Mouse (Mus musculus) hindbrain, embryonic 12.5 days (tissue): ENCODE data around the gene Mapk6. TPM values are rescaled to one million over a fixed set of nuclear protein-coding genes. Genes with fewer than 3 reads are reported as not detected.
"Not testable (repeated sequence)": the region's sequence is repeated elsewhere in the genome, so short reads cannot be mapped to it uniquely, and the experiment has no call there.

ENCODE experiments used
- ATAC-seq: fragments of 200-750 bp; cut with Nextera tagmentation; 2 replicates; pipeline ENCODE4 v1.8.0; 2017; ENCODE audit warnings: moderate TSS enrichment; ENCODE audit not compliant: low FRiP score
- H3K27ac ChIP-seq: fragments of 300-500 bp; sonication (generic); 2 replicates; pipeline ENCODE4 v1.5.1; 2016; ENCODE audit warnings: mild to moderate bottlenecking
- H3K27me3 ChIP-seq: fragments of 300-500 bp; sonication (generic); 2 replicates; pipeline ENCODE4 v1.6.1; 2016; ENCODE audit warnings: mild to moderate bottlenecking
- H3K36me3 ChIP-seq: fragments of 300-500 bp; sonication (generic); 2 replicates; pipeline ENCODE4 v1.6.1; 2016; ENCODE audit warnings: mild to moderate bottlenecking
- H3K4me1 ChIP-seq: fragments of 300-500 bp; sonication (generic); 2 replicates; pipeline ENCODE4 v1.6.1; 2016
- H3K4me2 ChIP-seq: fragments of 300-500 bp; sonication (generic); replicated peaks from 2 replicates; pipeline ENCODE4 v1.6.1; 2016; ENCODE audit warnings: mild to moderate bottlenecking
- H3K4me3 ChIP-seq: fragments of 300-500 bp; sonication (generic); 2 replicates; pipeline ENCODE4 v1.5.1; 2016; ENCODE audit warnings: mild to moderate bottlenecking
- H3K9ac ChIP-seq: fragments of 300-500 bp; sonication (generic); 2 replicates; pipeline ENCODE4 v1.6.1; 2016; ENCODE audit warnings: mild to moderate bottlenecking, moderate library complexity
- H3K9me3 ChIP-seq: fragments of 300-500 bp; sonication (generic); replicated peaks from 2 replicates; pipeline ENCODE4 v1.6.1; 2016; ENCODE audit warnings: mild to moderate bottlenecking
- WGBS: fragments of 180-500 bp; shearing (Covaris S2); methylation state at CpG from one replicate; pipeline ENCODE4 v1.1.7; 2016; 5-methylcytosine and 5-hydroxymethylcytosine counted together
- polyA plus RNA-seq: library from polyadenylated mRNA; unstranded; fragments of >200 nt; fragmentation: Nextera tagmentation; extraction: Ambion mirVana; gene quantifications from 2 replicates; pipeline ENCODE4 v1.2.1, GENCODE M21; 2016

Mapk6 gene
- polyA plus RNA-seq, 1 experiment from 2014 or later, result 176 TPM

DNA sequence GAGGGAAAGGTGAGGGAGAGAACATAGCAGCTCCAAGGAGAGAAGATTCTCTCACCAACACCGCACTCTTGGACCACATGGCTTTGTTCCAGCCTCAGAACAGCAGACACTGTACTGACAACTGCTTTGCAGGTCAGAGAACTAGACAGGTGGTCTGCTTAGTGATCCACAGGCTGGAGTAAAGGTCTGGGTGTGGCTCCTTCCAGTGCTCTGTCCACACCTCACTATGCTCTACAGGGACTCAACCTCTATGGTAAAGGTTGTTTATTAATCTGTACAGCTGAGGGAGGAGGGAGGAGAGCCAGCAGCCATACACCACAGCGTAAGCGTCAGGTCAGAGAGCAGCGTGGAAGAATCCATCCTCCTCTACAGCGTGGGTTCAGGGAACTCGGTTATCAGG, 13.8 kb downstream of the Mapk6 start:
- H3K9ac ChIP-seq, result no peak overlapping the region
- H3K36me3 ChIP-seq, result peaks cover 67% of the 10 kb centered on the region
- no peaks in the 10 kb centered on the region for H3K27me3 ChIP-seq
- no peak for ATAC-seq
- 92% methylated on average over 6 of the region's 6 CpGs for WGBS
- H3K9me3 ChIP-seq, result no peaks in the 10 kb centered on the region
- H3K27ac ChIP-seq, result no peak overlapping the region
- 0 out of 2 replicates have a peak, but pooled peaks cover 5% of the 10 kb centered on the region for H3K4me1 ChIP-seq
- no peak overlapping the region for H3K4me3 ChIP-seq
- H3K4me2 ChIP-seq, result no peak overlapping the region

GRCm38 (mm10) chr9:75393251-75393650, 16.6 kb downstream of the Mapk6 start:
- WGBS, result 73% methylated on average over 12 of the region's 12 CpGs
- H3K9ac ChIP-seq, result no peak overlapping the region
- H3K27me3 ChIP-seq, result no peaks in the 10 kb centered on the region
- H3K4me2 ChIP-seq, result no peak overlapping the region
- no peaks in the 10 kb centered on the region for H3K9me3 ChIP-seq
- no peak overlapping the region for H3K27ac ChIP-seq
- H3K4me3 ChIP-seq, result no peak overlapping the region
- H3K4me1 ChIP-seq, result no peaks in the 10 kb centered on the region
- ATAC-seq, result no peak
- H3K36me3 ChIP-seq, result peaks cover 84% of the 10 kb centered on the region

DNA sequence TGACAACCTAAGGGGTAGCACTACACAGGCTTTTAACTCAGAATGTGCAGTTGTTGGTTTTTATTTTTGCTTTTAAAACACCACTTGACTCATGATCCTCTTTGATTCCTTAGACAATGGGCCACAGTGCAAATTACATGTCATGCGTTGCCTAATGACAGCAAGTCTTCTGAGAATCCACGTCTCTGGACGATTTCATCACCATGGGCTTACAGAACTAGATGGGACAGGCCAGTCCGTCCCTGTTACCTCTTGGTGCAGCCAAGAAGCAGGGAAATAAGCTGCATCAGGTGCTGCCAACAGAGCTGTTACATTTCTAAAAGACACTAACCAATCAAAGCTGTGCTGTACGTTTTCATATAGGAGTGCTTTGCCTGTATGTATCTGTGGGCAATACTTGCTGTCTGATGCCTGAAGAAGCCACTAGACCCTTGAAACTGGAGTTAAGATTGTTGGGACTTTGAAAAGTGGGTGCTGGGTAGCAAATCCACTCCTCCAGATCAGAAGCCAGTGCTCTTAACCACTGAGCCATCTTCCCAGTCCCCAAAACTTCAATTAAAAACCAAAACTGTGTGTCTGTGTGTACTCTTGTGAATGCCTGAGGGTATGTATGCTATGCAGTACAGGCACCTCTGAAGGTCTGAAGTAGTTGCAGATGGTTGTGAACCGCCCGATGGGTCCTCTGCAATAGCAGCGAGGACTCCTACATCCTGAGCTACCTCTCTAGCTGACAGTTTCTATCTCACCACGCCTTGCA, 24.4 kb downstream of the Mapk6 start:
- no peaks in the 10 kb centered on the region for H3K4me1 ChIP-seq
- no peak overlapping the region for H3K9ac ChIP-seq

DNA sequence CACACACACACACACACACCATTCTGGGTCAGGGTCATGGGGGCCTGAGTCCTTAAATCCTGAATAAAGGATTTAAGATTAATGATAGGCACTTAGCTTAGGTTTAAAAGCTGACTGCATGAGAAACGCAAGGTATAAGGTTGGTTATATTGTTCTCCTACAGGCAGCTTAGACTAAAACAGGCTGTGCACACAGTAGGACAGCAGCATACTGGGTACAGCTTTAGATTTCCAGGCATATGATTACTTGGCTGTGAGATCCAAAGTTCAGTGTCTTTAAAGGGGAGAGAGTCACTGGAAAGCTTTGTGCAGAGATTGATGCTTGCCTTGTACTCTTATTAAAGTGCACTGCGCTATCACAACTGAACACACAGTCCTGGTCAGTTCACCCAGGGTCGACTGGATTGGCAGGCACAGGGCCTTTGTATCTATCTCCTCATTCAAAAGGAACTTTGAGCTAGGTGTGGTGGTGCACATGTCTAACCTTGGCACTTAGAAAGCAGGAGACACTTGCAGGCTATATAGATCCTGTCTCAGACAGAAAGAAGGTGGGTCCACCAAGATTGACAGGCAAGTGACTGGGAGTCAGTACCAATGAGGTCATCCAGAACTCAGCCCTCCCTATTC, 25.4 kb downstream of the Mapk6 start:
- WGBS, result 86% methylated on average over 3 of the region's 3 CpGs
- H3K4me1 ChIP-seq, result no peaks in the 10 kb centered on the region
- no peaks in the 10 kb centered on the region for H3K27me3 ChIP-seq
- H3K4me2 ChIP-seq, result no peak overlapping the region
- no peak overlapping the region for H3K27ac ChIP-seq
- no peak overlapping the region for H3K4me3 ChIP-seq
- no peak overlapping the region for H3K9ac ChIP-seq
- no peak for ATAC-seq
- H3K36me3 ChIP-seq, result peaks cover 38% of the 10 kb centered on the region
- no peaks in the 10 kb centered on the region for H3K9me3 ChIP-seq

More for the DNA sequence above, 24.4 kb downstream of the Mapk6 start:
- Histone ChIP-seq H3K27ac (no peak overlapping the region), H3K4me3 (no peak overlapping the region), H3K27me3 (no peaks in the 10 kb centered on the region), H3K36me3 (peaks cover 46% of the 10 kb centered on the region), H3K4me2 (no peak overlapping the region), H3K9me3 (no peaks in the 10 kb centered on the region)
- no peak for ATAC-seq
- 83% methylated on average over 9 of the region's 9 CpGs for WGBS

- ATAC-seq, result no peak
- Histone ChIP-seq H3K4me3 (no peak overlapping the region), H3K36me3 (peaks cover 32% of the 10 kb centered on the region), H3K27me3 (no peaks in the 10 kb centered on the region), H3K4me1 (no peaks in the 10 kb centered on the region), H3K4me2 (no peak overlapping the region), H3K27ac (no peak overlapping the region), H3K9me3 (no peaks in the 10 kb centered on the region), H3K9ac (no peak overlapping the region)
- 85% methylated on average over 9 of the region's 9 CpGs for WGBS
These were observed 26.0 kb downstream of the Mapk6 start for GRCm38 (mm10) chr9:75383785-75384184.

DNA sequence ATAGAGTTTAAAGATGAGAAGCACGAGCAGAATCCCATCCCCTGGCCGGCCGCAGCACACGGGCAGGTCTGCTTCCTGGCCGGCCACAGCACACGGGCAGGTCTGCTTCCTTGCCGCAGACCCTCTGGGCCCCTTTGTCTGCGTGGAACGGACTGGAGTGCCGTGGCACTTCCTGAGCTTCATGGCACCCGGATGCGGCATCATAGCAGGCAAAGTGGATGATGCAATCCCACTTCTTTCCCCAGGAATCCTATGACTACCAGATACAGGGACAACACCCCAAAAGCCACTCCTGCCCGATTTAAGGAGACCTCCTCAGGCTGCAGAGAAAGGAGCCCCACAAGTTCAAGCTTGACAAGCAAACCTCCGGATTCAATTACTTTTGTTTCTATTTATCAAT, 27.0 kb downstream of the Mapk6 start:
- ATAC-seq, result no peak
- Histone ChIP-seq H3K27ac (no peak overlapping the region), H3K9me3 (no peaks in the 10 kb centered on the region), H3K4me3 (no peak overlapping the region), H3K27me3 (no peaks in the 10 kb centered on the region), H3K9ac (no peak overlapping the region), H3K4me2 (no peak overlapping the region), H3K36me3 (peaks cover 25% of the 10 kb centered on the region), H3K4me1 (no peaks in the 10 kb centered on the region)
- 91% methylated on average over 14 of the region's 14 CpGs for WGBS

- no peaks in the 10 kb centered on the region for H3K9me3 ChIP-seq
- no peak overlapping the region for H3K4me2 ChIP-seq
- no peaks in the 10 kb centered on the region for H3K36me3 ChIP-seq
- ATAC-seq, result no peak
- 82% methylated on average over 2 of the region's 2 CpGs for WGBS
- H3K4me3 ChIP-seq, result no peak overlapping the region
- no peaks in the 10 kb centered on the region for H3K4me1 ChIP-seq
- H3K27me3 ChIP-seq, result no peaks in the 10 kb centered on the region
- no peak overlapping the region for H3K27ac ChIP-seq
- no peak overlapping the region for H3K9ac ChIP-seq
These were observed 31.0 kb downstream of the Mapk6 start for GRCm38 (mm10) chr9:75378774-75379173.

GRCm38 (mm10) chr9:75376428-75376827, 33.4 kb downstream of the Mapk6 start:
- H3K27me3 ChIP-seq, result no peaks in the 10 kb centered on the region
- ATAC-seq, result no peak
- 68% methylated on average over 1 of the region's 1 CpGs for WGBS
- no peak overlapping the region for H3K9ac ChIP-seq
- no peaks in the 10 kb centered on the region for H3K36me3 ChIP-seq
- H3K4me2 ChIP-seq, result no peak overlapping the region
- H3K4me1 ChIP-seq, result no peaks in the 10 kb centered on the region
- H3K9me3 ChIP-seq, result no peaks in the 10 kb centered on the region
- H3K4me3 ChIP-seq, result no peak overlapping the region
- no peak overlapping the region for H3K27ac ChIP-seq

DNA sequence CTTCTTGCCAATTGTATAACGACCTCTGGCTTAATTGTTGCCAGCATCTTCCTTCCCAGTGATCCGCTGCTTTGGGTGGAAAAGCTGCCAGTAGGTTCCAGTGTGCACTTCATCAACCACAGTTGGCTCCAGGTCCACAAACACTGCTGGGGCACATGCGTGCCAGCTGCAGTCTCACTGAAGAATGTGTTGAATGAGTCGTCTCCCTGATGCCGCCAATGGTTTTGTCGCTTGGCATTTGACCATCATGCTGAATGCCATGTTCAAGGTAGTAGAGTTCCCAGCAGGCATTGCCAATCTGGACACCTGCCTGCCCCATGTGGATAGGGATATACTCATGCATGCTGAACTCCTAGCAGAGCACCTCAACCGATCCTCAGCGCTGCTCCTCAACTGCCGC, 34.2 kb downstream of the Mapk6 start:
- Histone ChIP-seq H3K9ac (no peak overlapping the region), H3K4me3 (no peak overlapping the region), H3K9me3 (peaks cover under 1% of the 10 kb centered on the region; the same call in 1 of the 2 replicates), H3K36me3 (no peaks in the 10 kb centered on the region), H3K27ac (no peak overlapping the region), H3K27me3 (no peaks in the 10 kb centered on the region), H3K4me2 (no peak overlapping the region), H3K4me1 (no peaks in the 10 kb centered on the region)
- no peak for ATAC-seq
- 96% methylated on average over 9 of the region's 9 CpGs for WGBS

DNA sequence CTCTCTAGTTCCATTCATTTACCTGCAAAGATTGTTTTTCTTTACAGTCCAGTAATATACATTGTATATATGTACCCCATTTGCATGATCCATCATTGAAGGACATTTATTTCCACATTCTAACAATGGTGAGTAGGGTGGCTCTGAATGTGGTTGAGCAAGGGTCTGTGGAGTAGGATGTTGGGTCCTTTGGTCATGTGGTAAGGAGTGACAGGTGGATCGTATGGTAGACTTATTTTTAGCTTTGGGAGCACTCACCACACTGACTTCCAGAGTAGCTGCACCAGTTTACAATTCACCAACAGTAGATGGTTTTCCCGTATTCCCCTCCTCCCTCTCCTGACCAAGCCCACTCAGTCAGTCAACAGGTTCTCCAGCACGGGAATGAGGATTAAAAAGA, 41.0 kb downstream of the Mapk6 start:
- H3K4me2 ChIP-seq, result no peak overlapping the region
- WGBS, result 87% methylated on average over 3 of the region's 3 CpGs
- no peaks in the 10 kb centered on the region for H3K4me1 ChIP-seq
- H3K9ac ChIP-seq, result no peak overlapping the region
- ATAC-seq, result no peak
- no peaks in the 10 kb centered on the region for H3K27me3 ChIP-seq
- H3K4me3 ChIP-seq, result no peak overlapping the region
- H3K27ac ChIP-seq, result no peak overlapping the region
- H3K36me3 ChIP-seq, result no peaks in the 10 kb centered on the region
- peaks cover 7% of the 10 kb centered on the region; the same call in 1 of the 2 replicates for H3K9me3 ChIP-seq

GRCm38 (mm10) chr9:75366191-75366590, 43.6 kb downstream of the Mapk6 start:
- Histone ChIP-seq H3K4me1 (no peaks in the 10 kb centered on the region), H3K4me2 (no peak overlapping the region), H3K9me3 (peaks cover 7% of the 10 kb centered on the region; the same call in 1 of the 2 replicates), H3K27me3 (no peaks in the 10 kb centered on the region), H3K27ac (no peak overlapping the region), H3K9ac (no peak overlapping the region), H3K36me3 (no peaks in the 10 kb centered on the region), H3K4me3 (no peak overlapping the region)
- no peak for ATAC-seq
- 82% methylated on average over 5 of the region's 5 CpGs for WGBS

GRCm38 (mm10) chr9:75365195-75365594, 44.6 kb downstream of the Mapk6 start:
- ATAC-seq, result no peak
- H3K4me1 ChIP-seq, result no peaks in the 10 kb centered on the region
- H3K9me3 ChIP-seq, result 0 out of 2 replicates have a peak, but pooled peaks cover 2% of the 10 kb centered on the region
- no peak overlapping the region for H3K4me2 ChIP-seq
- WGBS, result 84% methylated on average over 4 of the region's 4 CpGs
- H3K27ac ChIP-seq, result no peak overlapping the region
- H3K9ac ChIP-seq, result no peak overlapping the region
- H3K4me3 ChIP-seq, result no peak overlapping the region
- no peaks in the 10 kb centered on the region for H3K27me3 ChIP-seq
- no peaks in the 10 kb centered on the region for H3K36me3 ChIP-seq

DNA sequence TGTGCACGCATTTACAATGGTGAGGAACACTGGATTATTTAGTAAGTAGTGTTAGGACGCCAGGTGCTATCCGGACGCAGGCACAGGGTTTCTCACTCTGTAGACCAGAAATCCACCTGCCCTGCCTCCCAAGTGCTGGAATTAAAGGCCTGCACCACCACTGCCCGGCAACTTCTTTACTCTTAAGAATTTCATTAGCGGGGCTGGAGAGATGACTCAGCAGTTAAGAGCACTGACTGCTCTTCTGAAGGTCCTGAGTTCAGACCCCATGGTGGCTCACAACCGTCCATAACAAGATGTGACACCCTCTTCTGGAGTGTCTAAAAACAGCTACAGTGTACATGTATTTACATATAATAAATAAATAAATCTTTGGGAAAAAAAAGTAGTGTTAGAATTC, 46.1 kb downstream of the Mapk6 start:
- not testable (repeated sequence) for H3K9me3 ChIP-seq, H3K4me1 ChIP-seq, H3K4me2 ChIP-seq, ATAC-seq, H3K36me3 ChIP-seq, H3K9ac ChIP-seq, H3K4me3 ChIP-seq, H3K27me3 ChIP-seq, H3K27ac ChIP-seq
- WGBS, result 73% methylated on average over 7 of the region's 7 CpGs
